Mouse (Mus musculus) lung, embryonic 16.5 days (tissue): ENCODE measurements around the gene Cyp8b1. TPM values are rescaled to one million over a fixed set of nuclear protein-coding genes. Genes with fewer than 3 reads are reported as not detected.

Experiments used
- ATAC-seq: fragments of 200-750 bp; cut with Nextera tagmentation; 2 replicates; pipeline ENCODE4 v1.8.0; 2017; ENCODE audit warnings: low read depth, mild to moderate bottlenecking, moderate library complexity
- H3K27ac ChIP-seq: fragments of 300-500 bp; sonication (generic); 2 replicates; pipeline ENCODE4 v1.5.1; 2014; ENCODE audit warnings: mild to moderate bottlenecking, control low read depth, low read length
- H3K27me3 ChIP-seq: fragments of 300-500 bp; sonication (generic); 2 replicates; pipeline ENCODE4 v1.6.1; 2014; ENCODE audit warnings: low read depth, low read length, mixed read lengths; ENCODE audit not compliant: control insufficient read depth, insufficient read depth
- H3K36me3 ChIP-seq: fragments of 300-500 bp; sonication (generic); 2 replicates; pipeline ENCODE4 v1.6.1; 2014; ENCODE audit warnings: low read length; ENCODE audit not compliant: control insufficient read depth, insufficient read depth
- H3K4me1 ChIP-seq: fragments of 300-500 bp; sonication (generic); replicated peaks from 2 replicates; pipeline ENCODE4 v1.6.1; 2014; ENCODE audit warnings: low read length, mixed read lengths; ENCODE audit not compliant: control insufficient read depth, insufficient read depth
- H3K4me2 ChIP-seq: fragments of 300-500 bp; sonication (generic); 2 replicates; pipeline ENCODE4 v1.6.1; 2014; ENCODE audit warnings: low read depth, low read length, control low read depth
- H3K4me3 ChIP-seq: fragments of 300-500 bp; sonication (generic); 2 replicates; pipeline ENCODE4 v1.5.1; 2014; ENCODE audit warnings: mild to moderate bottlenecking, low read length, control low read depth
- H3K9ac ChIP-seq: fragments of 300-500 bp; sonication (generic); 2 replicates; pipeline ENCODE4 v1.6.1; 2014; ENCODE audit warnings: low read length, control low read depth
- H3K9me3 ChIP-seq: fragments of 300-500 bp; sonication (generic); 2 replicates; pipeline ENCODE4 v1.6.1; 2016; ENCODE audit warnings: low read length; ENCODE audit not compliant: control insufficient read depth
- WGBS: fragments of 180-500 bp; shearing (Covaris S2); extraction: QIAGEN DNeasy Blood & Tissue Kit; methylation state at CpG from one replicate; pipeline ENCODE4 v1.1.7; 2014; 5-methylcytosine and 5-hydroxymethylcytosine counted together
- polyA plus RNA-seq: library from polyadenylated mRNA; unstranded; fragments of >200 nt; fragmentation: Nextera tagmentation; extraction: Ambion mirVana; gene quantifications from 2 replicates; pipeline ENCODE4 v1.2.1, GENCODE M21; 2015

Gene Cyp8b1
- 0.28 TPM in 1 of 2 replicates, not detected in the other for polyA plus RNA-seq

GRCm38 (mm10) chr9:121916102-121916501, at the start of gene Cyp8b1:
Gene Cyp8b1 (minus strand): TSS chr9:121916305.
- H3K4me2 ChIP-seq: no peak within 1 kb of the TSS
- WGBS: 69% methylated on average over 8 of the region's 8 CpGs
- ATAC-seq: no peak
- H3K36me3 ChIP-seq: no peaks in the 10 kb centered on the region
- H3K4me1 ChIP-seq: no peaks in the 10 kb centered on the region
- H3K9ac ChIP-seq: no peak within 1 kb of the TSS
- no peak within 1 kb of the TSS for H3K27ac ChIP-seq
- no peaks in the 10 kb centered on the region for H3K9me3 ChIP-seq
- H3K27me3 ChIP-seq: no peaks in the 10 kb centered on the region
- no peak within 1 kb of the TSS for H3K4me3 ChIP-seq

GRCm38 (mm10) chr9:121964941-121965340, 48.8 kb upstream of the Cyp8b1 start:
- Histone ChIP-seq H3K4me1 (peaks cover 8% of the 10 kb centered on the region), H3K27ac (no peak overlapping the region), H3K9me3 (no peaks in the 10 kb centered on the region), H3K4me3 (no peak overlapping the region), H3K27me3 (no peaks in the 10 kb centered on the region), H3K36me3 (no peaks in the 10 kb centered on the region), H3K9ac (no peak overlapping the region), H3K4me2 (no peak overlapping the region)
- 81% methylated on average over 7 of the region's 7 CpGs for WGBS
- no peak for ATAC-seq

- ATAC-seq: no peak
- H3K27ac ChIP-seq: no peak overlapping the region
- 42% methylated on average over 7 of the region's 7 CpGs for WGBS
Measured at GRCm38 (mm10) chr9:121959966-121960635, 44.0 kb upstream of the Cyp8b1 start.

GRCm38 (mm10) chr9:121952596-121952995, 36.5 kb upstream of the Cyp8b1 start:
- no peak for ATAC-seq
- no peak overlapping the region for H3K9ac ChIP-seq

More at GRCm38 (mm10) chr9:121959966-121960635, 44.0 kb upstream of the Cyp8b1 start:
- Histone ChIP-seq H3K9me3 (no peaks in the 10 kb centered on the region), H3K4me1 (0 out of 2 replicates have a peak, but pooled peaks cover 3% of the 10 kb centered on the region), H3K4me2 (no peak overlapping the region), H3K27me3 (no peaks in the 10 kb centered on the region), H3K36me3 (no peaks in the 10 kb centered on the region), H3K9ac (no peak overlapping the region), H3K4me3 (no peak overlapping the region)

GRCm38 (mm10) chr9:121951114-121951423, 35.0 kb upstream of the Cyp8b1 start:
- Histone ChIP-seq H3K27ac (no peak overlapping the region; the same call in none of the 2 replicates), H3K4me1 (peaks cover 16% of the 10 kb centered on the region), H3K9ac (peak overlapping the region; percentile 66), H3K4me2 (peak overlapping the region; percentile 67), H3K9me3 (no peaks in the 10 kb centered on the region), H3K36me3 (no peaks in the 10 kb centered on the region), H3K27me3 (no peaks in the 10 kb centered on the region), H3K4me3 (peak overlapping the region; percentile 36)
- 19% methylated on average over 4 of the region's 4 CpGs for WGBS
- ATAC-seq: no peak

More at GRCm38 (mm10) chr9:121952596-121952995, 36.5 kb upstream of the Cyp8b1 start:
- no peaks in the 10 kb centered on the region for H3K27me3 ChIP-seq
- H3K27ac ChIP-seq: no peak overlapping the region
- H3K4me2 ChIP-seq: no peak overlapping the region
- H3K9me3 ChIP-seq: no peaks in the 10 kb centered on the region
- H3K36me3 ChIP-seq: no peaks in the 10 kb centered on the region
- H3K4me1 ChIP-seq: peaks cover 16% of the 10 kb centered on the region
- H3K4me3 ChIP-seq: no peak overlapping the region
- WGBS: 69% methylated on average over 6 of the region's 6 CpGs

- no peaks in the 10 kb centered on the region for H3K9me3 ChIP-seq
Measured at GRCm38 (mm10) chr9:121950418-121951113, 34.5 kb upstream of the Cyp8b1 start, which contains the start of gene Fam198a. Gene Fam198a (plus strand): TSS chr9:121950988.

GRCm38 (mm10) chr9:121948431-121948830, 32.3 kb upstream of the Cyp8b1 start:
- Histone ChIP-seq H3K9ac (no peak overlapping the region), H3K4me1 (peaks cover 16% of the 10 kb centered on the region), H3K4me3 (no peak overlapping the region), H3K36me3 (no peaks in the 10 kb centered on the region), H3K27me3 (no peaks in the 10 kb centered on the region), H3K4me2 (no peak overlapping the region), H3K9me3 (no peaks in the 10 kb centered on the region), H3K27ac (no peak overlapping the region)
- WGBS: 35% methylated on average over 4 of the region's 4 CpGs
- no peak for ATAC-seq

More at GRCm38 (mm10) chr9:121950418-121951113, 34.5 kb upstream of the Cyp8b1 start, which contains the start of gene Fam198a:
- peaks cover 16% of the 10 kb centered on the region for H3K4me1 ChIP-seq
- no peaks in the 10 kb centered on the region for H3K27me3 ChIP-seq
- H3K4me3 ChIP-seq: peak within 1 kb of the TSS; percentile 36
- ATAC-seq: peak; percentile 96
- H3K9ac ChIP-seq: peak within 1 kb of the TSS; percentile 66
- WGBS: under 1% methylated on average over 14 of the region's 14 CpGs
- H3K36me3 ChIP-seq: no peaks in the 10 kb centered on the region
- peak within 1 kb of the TSS; percentile 83 for H3K27ac ChIP-seq
- H3K4me2 ChIP-seq: peak within 1 kb of the TSS; percentile 67

- ATAC-seq: no peak
- no peak overlapping the region for H3K27ac ChIP-seq
- 5% methylated on average over 4 of the region's 4 CpGs for WGBS
- no peaks in the 10 kb centered on the region for H3K36me3 ChIP-seq
- H3K4me3 ChIP-seq: no peak overlapping the region
- no peak overlapping the region for H3K9ac ChIP-seq
- H3K9me3 ChIP-seq: no peaks in the 10 kb centered on the region
- H3K4me2 ChIP-seq: no peak overlapping the region
- peaks cover 16% of the 10 kb centered on the region for H3K4me1 ChIP-seq
- no peaks in the 10 kb centered on the region for H3K27me3 ChIP-seq
Measured at GRCm38 (mm10) chr9:121947784-121948183, 31.7 kb upstream of the Cyp8b1 start.

GRCm38 (mm10) chr9:121943628-121944027, 27.5 kb upstream of the Cyp8b1 start:
- H3K9me3 ChIP-seq: no peaks in the 10 kb centered on the region
- no peak overlapping the region for H3K27ac ChIP-seq
- H3K4me3 ChIP-seq: no peak overlapping the region
- no peak overlapping the region for H3K4me2 ChIP-seq
- no peak for ATAC-seq
- 80% methylated on average over 3 of the region's 3 CpGs for WGBS
- peaks cover 3% of the 10 kb centered on the region; the same call in 1 of the 2 replicates for H3K4me1 ChIP-seq
- H3K9ac ChIP-seq: no peak overlapping the region
- no peaks in the 10 kb centered on the region for H3K27me3 ChIP-seq
- no peaks in the 10 kb centered on the region for H3K36me3 ChIP-seq
